Mouse (Mus musculus) forebrain, embryonic 10.5 days (tissue): ENCODE results near the gene Me1. TPM values are rescaled to one million over a fixed set of nuclear protein-coding genes. Genes with fewer than 3 reads are reported as not detected.

ENCODE experiments used
- DNase-seq: peaks from one replicate; pipeline ENCODE4 v3.0.0-alpha.2; 2017; ENCODE audit warnings: low spot score; ENCODE audit errors: extremely low spot score
- H3K27ac ChIP-seq: fragments of 300-500 bp; sonication (generic); 2 replicates; pipeline ENCODE4 v1.5.1; 2016; ENCODE audit warnings: mild to moderate bottlenecking
- H3K27me3 ChIP-seq: fragments of 300-500 bp; sonication (generic); 2 replicates; pipeline ENCODE4 v1.6.1; 2016; ENCODE audit warnings: mild to moderate bottlenecking; ENCODE audit not compliant: poor library complexity, severe bottlenecking
- H3K36me3 ChIP-seq: fragments of 300-500 bp; sonication (generic); replicated peaks from 2 replicates; pipeline ENCODE4 v1.6.1; 2016; ENCODE audit warnings: mild to moderate bottlenecking, moderate library complexity
- H3K4me1 ChIP-seq: fragments of 300-500 bp; sonication (generic); 2 replicates; pipeline ENCODE4 v1.6.1; 2016
- H3K4me3 ChIP-seq: fragments of 300-500 bp; sonication (generic); 2 replicates; pipeline ENCODE4 v1.5.1; 2016; ENCODE audit warnings: mild to moderate bottlenecking, moderate library complexity
- H3K9me3 ChIP-seq: fragments of 300-500 bp; sonication (generic); 2 replicates; pipeline ENCODE4 v1.6.1; 2016; ENCODE audit warnings: mild to moderate bottlenecking, moderate library complexity
- WGBS: fragments of 180-500 bp; shearing (Covaris S2); methylation state at CpG from one replicate; pipeline ENCODE4 v1.1.7; 2016; 5-methylcytosine and 5-hydroxymethylcytosine counted together
- polyA plus RNA-seq: library from polyadenylated mRNA; unstranded; fragments of >200 nt; fragmentation: Nextera tagmentation; extraction: Ambion mirVana; gene quantifications from 2 replicates; pipeline ENCODE4 v1.2.1, GENCODE M21; 2016

The Me1 gene
- 8.1 and 9.1 TPM in 2 replicates for polyA plus RNA-seq

GRCm38 (mm10) chr9:86695818-86696261 lies at the start of gene Me1:
Me1 (minus strand) TSS chr9:86695953.
- Histone ChIP-seq H3K9me3 (no peaks in the 10 kb centered on the region), H3K27me3 (peaks cover 26% of the 10 kb centered on the region), H3K36me3 (no peaks in the 10 kb centered on the region), H3K4me3 (peak within 1 kb of the TSS; percentile 81), H3K4me1 (peaks cover 9% of the 10 kb centered on the region; the same call in 1 of the 2 replicates), H3K27ac (peak within 1 kb of the TSS; percentile 88)
- WGBS: under 1% methylated on average over 46 of the region's 46 CpGs
- peak; percentile 56 for DNase-seq

- no peak for DNase-seq
These were observed 48.3 kb upstream of the Me1 start for GRCm38 (mm10) chr9:86744041-86744440.

GRCm38 (mm10) chr9:86742959-86743911 lies 47.5 kb upstream of the Me1 start, which contains the start of gene Prss35:
Prss35 (plus strand) TSS chr9:86743649.
- H3K4me1 ChIP-seq: peaks cover 17% of the 10 kb centered on the region
- peak within 1 kb of the TSS; percentile 53 for H3K4me3 ChIP-seq
- no peaks in the 10 kb centered on the region for H3K9me3 ChIP-seq
- peak; percentile 40 for DNase-seq
- no peaks in the 10 kb centered on the region for H3K36me3 ChIP-seq
- peak within 1 kb of the TSS; percentile 72 for H3K27ac ChIP-seq
- peaks cover 28% of the 10 kb centered on the region for H3K27me3 ChIP-seq
- WGBS: 1% methylated on average over 19 of the region's 19 CpGs

More at GRCm38 (mm10) chr9:86744041-86744440, 48.3 kb upstream of the Me1 start:
- no peaks in the 10 kb centered on the region for H3K9me3 ChIP-seq
- no peak overlapping the region for H3K27ac ChIP-seq
- H3K27me3 ChIP-seq: peaks cover 28% of the 10 kb centered on the region
- WGBS: 39% methylated on average over 5 of the region's 5 CpGs
- peak overlapping the region; percentile 53; the same call in 1 of the 2 replicates for H3K4me3 ChIP-seq
- H3K4me1 ChIP-seq: peaks cover 17% of the 10 kb centered on the region
- H3K36me3 ChIP-seq: no peaks in the 10 kb centered on the region

GRCm38 (mm10) chr9:86739971-86740370 lies 44.2 kb upstream of the Me1 start:
- no peak for DNase-seq
- Histone ChIP-seq H3K4me1 (peaks cover 17% of the 10 kb centered on the region), H3K4me3 (no peak overlapping the region), H3K27me3 (peaks cover 23% of the 10 kb centered on the region), H3K27ac (no peak overlapping the region), H3K36me3 (no peaks in the 10 kb centered on the region), H3K9me3 (no peaks in the 10 kb centered on the region)
- WGBS: 15% methylated on average over 3 of the region's 3 CpGs

GRCm38 (mm10) chr9:86738801-86739200 lies 43.0 kb upstream of the Me1 start:
- no peak overlapping the region for H3K27ac ChIP-seq
- 96% methylated on average over 8 of the region's 8 CpGs for WGBS
- no peaks in the 10 kb centered on the region for H3K9me3 ChIP-seq
- no peak for DNase-seq
- peaks cover 17% of the 10 kb centered on the region for H3K4me1 ChIP-seq
- no peaks in the 10 kb centered on the region for H3K36me3 ChIP-seq
- H3K4me3 ChIP-seq: no peak overlapping the region
- H3K27me3 ChIP-seq: peaks cover 11% of the 10 kb centered on the region

- 89% methylated on average over 1 of the region's 1 CpGs for WGBS
- no peak for DNase-seq
- Histone ChIP-seq H3K36me3 (no peaks in the 10 kb centered on the region), H3K27ac (no peak overlapping the region), H3K4me3 (no peak overlapping the region), H3K4me1 (peaks cover 10% of the 10 kb centered on the region), H3K9me3 (no peaks in the 10 kb centered on the region), H3K27me3 (peaks cover 5% of the 10 kb centered on the region)
These were observed 42.3 kb upstream of the Me1 start for GRCm38 (mm10) chr9:86738067-86738466.

GRCm38 (mm10) chr9:86736991-86737390 lies 41.2 kb upstream of the Me1 start:
- no peak for DNase-seq
- no peak overlapping the region for H3K4me3 ChIP-seq
- H3K36me3 ChIP-seq: no peaks in the 10 kb centered on the region
- H3K9me3 ChIP-seq: no peaks in the 10 kb centered on the region
- no peak overlapping the region for H3K27ac ChIP-seq
- H3K4me1 ChIP-seq: peaks cover 4% of the 10 kb centered on the region; the same call in 1 of the 2 replicates
- H3K27me3 ChIP-seq: no peaks in the 10 kb centered on the region
- WGBS: 94% methylated on average over 4 of the region's 4 CpGs

GRCm38 (mm10) chr9:86734795-86735194 lies 39.0 kb upstream of the Me1 start:
- Histone ChIP-seq H3K27me3 (no peaks in the 10 kb centered on the region), H3K36me3 (no peaks in the 10 kb centered on the region), H3K27ac (no peak overlapping the region), H3K9me3 (no peaks in the 10 kb centered on the region), H3K4me3 (no peak overlapping the region), H3K4me1 (no peaks in the 10 kb centered on the region)
- 85% methylated on average over 9 of the region's 9 CpGs for WGBS
- no peak for DNase-seq

- no peaks in the 10 kb centered on the region for H3K9me3 ChIP-seq
- no peak overlapping the region for H3K4me3 ChIP-seq
- H3K27me3 ChIP-seq: no peaks in the 10 kb centered on the region
- no peak overlapping the region for H3K27ac ChIP-seq
- no peak for DNase-seq
- H3K4me1 ChIP-seq: no peaks in the 10 kb centered on the region
- H3K36me3 ChIP-seq: no peaks in the 10 kb centered on the region
These were observed 38.6 kb upstream of the Me1 start for GRCm38 (mm10) chr9:86734357-86734756.

GRCm38 (mm10) chr9:86729811-86730210 lies 34.1 kb upstream of the Me1 start:
- no peak overlapping the region for H3K4me3 ChIP-seq
- WGBS: 95% methylated on average over 3 of the region's 3 CpGs
- H3K4me1 ChIP-seq: peaks cover 14% of the 10 kb centered on the region

GRCm38 (mm10) chr9:86729084-86729483 lies 33.3 kb upstream of the Me1 start:
- H3K36me3 ChIP-seq: no peaks in the 10 kb centered on the region
- H3K4me3 ChIP-seq: no peak overlapping the region
- no peaks in the 10 kb centered on the region for H3K9me3 ChIP-seq
- no peaks in the 10 kb centered on the region for H3K27me3 ChIP-seq
- WGBS: 77% methylated on average over 1 of the region's 1 CpGs
- H3K4me1 ChIP-seq: peaks cover 14% of the 10 kb centered on the region
- no peak for DNase-seq
- H3K27ac ChIP-seq: no peak overlapping the region

More at GRCm38 (mm10) chr9:86729811-86730210, 34.1 kb upstream of the Me1 start:
- no peak for DNase-seq
- H3K9me3 ChIP-seq: no peaks in the 10 kb centered on the region
- no peak overlapping the region for H3K27ac ChIP-seq
- H3K27me3 ChIP-seq: no peaks in the 10 kb centered on the region
- H3K36me3 ChIP-seq: no peaks in the 10 kb centered on the region

- DNase-seq: no peak
- H3K27ac ChIP-seq: no peak overlapping the region
- no peaks in the 10 kb centered on the region for H3K36me3 ChIP-seq
- no peak overlapping the region for H3K4me3 ChIP-seq
- peaks cover 14% of the 10 kb centered on the region for H3K4me1 ChIP-seq
- no peaks in the 10 kb centered on the region for H3K9me3 ChIP-seq
- 82% methylated on average over 10 of the region's 10 CpGs for WGBS
- no peaks in the 10 kb centered on the region for H3K27me3 ChIP-seq
These were observed 32.6 kb upstream of the Me1 start for GRCm38 (mm10) chr9:86728214-86728814.

GRCm38 (mm10) chr9:86726381-86726720 lies 30.6 kb upstream of the Me1 start:
- no peak for DNase-seq
- Histone ChIP-seq H3K4me1 (peaks cover 14% of the 10 kb centered on the region), H3K4me3 (no peak overlapping the region), H3K9me3 (no peaks in the 10 kb centered on the region), H3K36me3 (no peaks in the 10 kb centered on the region), H3K27ac (0 out of 2 replicates have a peak overlapping the region, but pooled peaks have one; percentile 56), H3K27me3 (no peaks in the 10 kb centered on the region)
- WGBS: 83% methylated on average over 5 of the region's 5 CpGs
